Mouse (Mus musculus) cerebellum, adult 2 months (tissue): ENCODE results near the gene Klhl12.

Source experiments
- CTCF ChIP-seq: fragments of 200-500 bp; IDR thresholded peaks from 2 replicates; pipeline ENCODE4 v1.5.1; 2011; ENCODE audit warnings: low read depth, mild to moderate bottlenecking, control low read depth, low read length, moderate library complexity, borderline replicate concordance; ENCODE audit not compliant: insufficient read depth
- POLR2A ChIP-seq: fragments of 200-500 bp; IDR thresholded peaks from 2 replicates; pipeline ENCODE4 v1.6.1; 2011; ENCODE audit warnings: low read length, control low read depth, borderline replicate concordance; ENCODE audit not compliant: insufficient read depth

DNA sequence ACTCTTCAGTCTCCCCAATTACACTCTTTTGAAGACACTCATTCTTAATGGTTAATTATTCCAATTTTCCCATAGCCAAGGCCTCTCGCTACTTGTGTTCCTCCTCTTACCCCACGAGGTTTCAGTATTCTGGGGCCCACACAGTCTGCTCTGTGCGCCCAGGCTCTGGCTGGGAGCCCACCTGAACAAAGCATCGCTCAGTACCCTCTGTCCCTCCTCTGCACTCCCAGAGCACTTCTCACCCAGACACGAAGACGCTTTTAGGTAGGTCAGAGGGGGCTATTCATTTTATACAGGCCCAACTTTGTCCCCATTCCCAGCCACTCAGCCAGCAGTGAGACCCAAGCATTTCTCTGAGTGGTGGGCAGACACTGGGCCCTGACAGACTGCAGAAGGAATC is 75.3 kb downstream of the Klhl12 start:
- TF ChIP-seq CTCF: no peak
- TF ChIP-seq POLR2A: no peak
